In the genomic region with DNA sequence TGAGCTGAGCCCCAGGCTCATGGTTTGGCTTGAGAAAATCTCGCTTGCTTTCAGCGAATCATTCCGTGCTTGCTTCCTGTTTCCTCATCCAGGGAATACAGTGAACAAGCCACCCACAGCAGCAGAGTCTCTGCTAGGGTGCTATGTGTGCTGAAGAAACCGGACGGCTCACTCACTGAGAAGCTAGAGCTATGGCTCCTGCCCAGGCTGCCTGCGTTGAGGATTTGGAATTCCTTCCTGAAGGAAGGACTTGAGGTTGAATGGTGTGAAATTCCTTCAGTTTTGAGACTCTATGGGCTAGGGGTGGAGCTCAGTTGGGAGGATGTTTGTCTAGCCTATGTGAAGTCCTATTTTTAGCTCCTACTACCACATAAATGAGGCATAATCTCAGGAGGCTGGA, we compare ENCODE assay signal across 8 mouse cellular contexts.
DNase-seq lines count a peak whose midpoint lies in the region; TF ChIP-seq lines count a peak whose summit lies in the region.
"Had no signal": no experiment of that assay in that cellular context is flagged by ENCODE, and none has a peak within 500 bp of the region (broad histone marks: within the 10 kb centered on the region; RNA-seq: fewer than 3 reads in every experiment).

No protein-coding gene starts in this region.

- no peak overlapping the region for H3ac ChIP-seq in myocyte (ENCODE audit: control insufficient read depth, insufficient read length)

- H3K27me3 ChIP-seq in embryonic facial prominence, embryonic 10.5 days (replicated peaks; ENCODE audit: low read depth, poor library complexity, severe bottlenecking): no peaks in the 10 kb centered on the region
- H3K27me3 ChIP-seq in myocyte (ENCODE audit: control insufficient read depth, insufficient read depth, insufficient read length): no peaks in the 10 kb centered on the region

- H3K79me2 ChIP-seq in myocyte (ENCODE audit: control insufficient read depth, insufficient read depth): peaks cover 56% of the 10 kb centered on the region

- 63% methylated on average over 6 of the region's 6 CpGs for WGBS in embryonic facial prominence, embryonic 10.5 days

- no peaks in the 10 kb centered on the region for H3K9me3 ChIP-seq in embryonic facial prominence, embryonic 10.5 days

- no peak for TF ChIP-seq CTCF in layer of hippocampus, adult 2 months (conservative IDR thresholded peaks at IDR 0.05)

- DNase-seq in layer of hippocampus, adult 2 months (ENCODE audit: low spot score in 2 of 2): no peak
- DNase-seq in layer of hippocampus, postnatal 10 days (ENCODE audit: low spot score in 2 of 2): no peak
- DNase-seq in embryonic facial prominence, embryonic 10.5 days (ENCODE audit: low spot score): no peak
- peak; percentile 12 to 37 for DNase-seq in heart, postnatal 14 days
- DNase-seq in cerebellum, adult 11 months: no peak
- DNase-seq in layer of hippocampus, postnatal 14 days (ENCODE audit: low spot score in 2 of 2): no peak
- DNase-seq: adrenal gland, adult 8-10 months had no signal

- peaks cover 35% of the 10 kb centered on the region for H3K36me3 ChIP-seq in embryonic facial prominence, embryonic 10.5 days (replicated peaks)
- H3K36me3 ChIP-seq in myocyte (ENCODE audit: control insufficient read depth, insufficient read depth): peaks cover 40% of the 10 kb centered on the region

- peak overlapping the region; percentile 74 for H3K27ac ChIP-seq in layer of hippocampus, adult 2 months
- H3K27ac ChIP-seq in embryonic facial prominence, embryonic 10.5 days (replicated peaks): peak overlapping the region; percentile 69

- TF ChIP-seq POLR2A in myocyte (IDR thresholded peaks at IDR 0.05; ENCODE audit: insufficient read length, low read depth): peak; percentile 30

- intact Hi-C loops in heart, postnatal 14 days (cut with DNase I): no loop called here

- H3K4me3 ChIP-seq in layer of hippocampus, adult 2 months: no peak overlapping the region
- H3K4me3 ChIP-seq in embryonic facial prominence, embryonic 10.5 days: no peak overlapping the region
- no peak overlapping the region for H3K4me3 ChIP-seq in myocyte

- peaks cover 77% of the 10 kb centered on the region for H3K4me1 ChIP-seq in embryonic facial prominence, embryonic 10.5 days

- H3K4me2 ChIP-seq in myocyte (ENCODE audit: low read depth): peak overlapping the region; percentile 26

TF ChIP-seq in myocyte, 11 proteins besides CTCF, POLR2A, EP300 and RAD21:
- no peak for TF ChIP-seq SRF (IDR thresholded peaks at IDR 0.05; ENCODE audit: control insufficient read depth, insufficient read length, low read depth)
- no peak for TF ChIP-seq MAX (IDR thresholded peaks at IDR 0.05; ENCODE audit: low read depth)
- TF ChIP-seq CEBPB (IDR thresholded peaks at IDR 0.05; ENCODE audit: insufficient read depth, poor library complexity, severe bottlenecking): peak; percentile 92; the same call in 1 of the 2 replicates
- TF ChIP-seq POLR2AphosphoS2 (IDR thresholded peaks at IDR 0.05; ENCODE audit: insufficient read length, low read depth): peak; percentile 22
- TF ChIP-seq USF1 (IDR thresholded peaks at IDR 0.05; ENCODE audit: low read depth): no peak
- TF ChIP-seq REST (IDR thresholded peaks at IDR 0.05; ENCODE audit: insufficient read depth, insufficient read length): no peak

Comparison
In these comparisons a context has a peak if more than half of its experiments do, and no peak if none do; other contexts are left out.
1. DNase-seq: peak in heart, postnatal 14 days (2 of 2); none in layer of hippocampus, adult 2 months (0 of 2), layer of hippocampus, postnatal 10 days (0 of 2), embryonic facial prominence, embryonic 10.5 days (single experiment), cerebellum, adult 11 months (single experiment) and layer of hippocampus, postnatal 14 days (0 of 2).